Mouse (Mus musculus) embryo, embryonic 9.5 days (tissue): ENCODE results near the gene Selenok.

ENCODE experiments used
- DNase-seq: peaks from one replicate; pipeline ENCODE4 v3.0.0-alpha.2; 2017; ENCODE audit errors: extremely low spot score

Selenok gene

DNA sequence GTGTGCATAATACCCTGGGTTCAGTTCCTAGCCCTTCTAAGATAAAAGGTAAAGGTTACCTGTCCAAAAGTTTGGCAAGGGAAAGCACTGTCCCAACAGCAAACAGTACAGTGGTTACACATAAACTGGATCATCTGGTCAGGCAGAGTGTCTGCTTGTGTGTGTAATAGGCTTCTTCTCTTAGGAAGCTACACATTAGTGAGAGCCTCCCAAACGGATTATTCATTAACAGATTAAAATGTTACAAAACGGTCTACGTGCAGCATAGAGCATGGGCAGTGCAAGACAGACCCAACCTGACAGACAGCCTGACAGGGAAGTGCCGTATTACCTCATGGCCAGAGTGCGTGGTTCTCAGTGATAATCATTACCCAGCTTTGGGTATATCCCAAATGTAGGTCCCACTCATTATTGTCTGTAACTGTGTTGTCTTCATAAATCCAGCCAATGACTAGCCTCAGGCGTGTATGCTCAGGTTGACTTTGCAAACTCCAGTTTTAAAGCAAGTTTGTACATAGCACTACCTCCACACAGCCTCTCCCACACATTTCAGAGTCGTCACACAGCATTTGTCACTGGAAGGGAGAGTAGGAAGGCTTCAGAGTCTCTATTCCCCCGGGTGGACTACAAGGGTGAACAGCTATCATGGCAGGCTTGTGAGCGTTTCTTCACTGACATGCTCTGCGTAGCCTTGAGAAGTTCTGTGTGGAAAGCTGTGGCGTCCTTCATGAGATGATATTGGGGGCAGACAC lies 28.1 kb downstream of the Selenok start:
- no peak for DNase-seq

DNA sequence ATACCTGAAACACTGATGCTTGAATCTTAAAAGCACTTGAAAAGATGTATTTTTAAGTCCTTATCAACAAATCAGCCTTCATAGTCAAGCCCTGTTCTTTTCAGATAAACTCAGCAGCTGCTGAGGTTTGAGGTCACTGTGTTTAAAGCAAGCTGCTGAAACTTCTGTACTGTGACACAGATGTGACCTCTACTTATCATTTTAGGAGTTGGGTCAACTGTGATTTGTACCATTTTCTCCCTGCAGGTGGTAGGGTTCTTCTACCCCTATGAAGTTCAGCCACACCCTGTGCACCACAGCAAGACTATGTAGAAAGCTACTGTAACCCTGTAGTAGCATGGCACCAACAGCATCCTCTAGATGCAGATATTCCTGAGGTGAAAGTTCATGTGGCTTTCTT lies 29.2 kb downstream of the Selenok start:
- no peak for DNase-seq

DNA sequence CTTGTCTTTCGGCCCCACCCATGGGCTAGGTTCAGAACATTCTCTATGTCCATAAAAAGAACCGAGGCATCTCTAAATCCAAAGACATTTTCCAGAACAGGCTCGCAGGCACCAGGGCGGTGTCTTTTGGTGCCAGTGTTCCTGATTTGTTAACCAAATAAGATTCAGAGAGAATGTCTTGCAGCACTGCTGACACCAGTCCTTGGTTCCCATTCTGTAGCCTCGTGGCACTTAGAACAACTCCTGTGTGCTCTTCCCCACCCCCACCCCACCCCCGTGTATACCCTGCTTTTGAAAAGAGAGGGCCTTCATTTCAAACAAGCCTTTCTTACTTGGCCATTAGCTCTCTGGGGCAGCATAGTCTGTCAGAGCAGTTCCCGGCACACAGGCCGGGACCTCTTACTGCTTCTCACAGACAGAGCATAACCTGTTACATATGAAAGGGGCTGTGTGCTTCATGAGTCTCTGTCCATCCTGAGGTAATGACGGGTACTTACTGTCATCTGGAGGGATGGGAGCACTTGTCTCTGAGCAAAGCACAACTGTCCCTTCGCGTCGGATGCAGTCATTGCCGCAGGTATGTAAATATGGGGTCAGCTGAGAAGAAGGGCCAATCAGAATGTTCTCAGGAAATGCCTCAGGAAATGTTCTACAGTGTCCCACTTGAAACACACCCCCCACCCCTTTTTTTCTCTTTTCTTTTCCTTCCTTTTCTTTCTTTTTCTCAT lies 30.8 kb downstream of the Selenok start:
- DNase-seq, result no peak

DNA sequence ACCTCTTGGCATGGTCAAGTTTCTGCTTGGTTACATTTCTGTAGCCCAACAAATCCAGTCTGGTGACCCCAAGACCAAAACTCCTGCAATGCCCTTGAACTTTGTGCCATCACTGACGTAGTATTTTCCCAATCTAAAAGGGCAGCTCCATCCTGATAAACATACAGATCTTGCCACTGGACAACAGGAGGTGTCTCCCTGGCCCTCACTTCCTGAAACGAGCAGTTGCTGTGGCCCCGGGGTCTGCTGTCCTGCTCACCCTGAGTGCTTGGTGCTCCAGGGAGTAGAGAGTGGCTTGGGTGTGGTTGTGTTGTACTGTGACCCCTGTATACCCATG lies 31.3 kb downstream of the Selenok start:
- no peak for DNase-seq

DNA sequence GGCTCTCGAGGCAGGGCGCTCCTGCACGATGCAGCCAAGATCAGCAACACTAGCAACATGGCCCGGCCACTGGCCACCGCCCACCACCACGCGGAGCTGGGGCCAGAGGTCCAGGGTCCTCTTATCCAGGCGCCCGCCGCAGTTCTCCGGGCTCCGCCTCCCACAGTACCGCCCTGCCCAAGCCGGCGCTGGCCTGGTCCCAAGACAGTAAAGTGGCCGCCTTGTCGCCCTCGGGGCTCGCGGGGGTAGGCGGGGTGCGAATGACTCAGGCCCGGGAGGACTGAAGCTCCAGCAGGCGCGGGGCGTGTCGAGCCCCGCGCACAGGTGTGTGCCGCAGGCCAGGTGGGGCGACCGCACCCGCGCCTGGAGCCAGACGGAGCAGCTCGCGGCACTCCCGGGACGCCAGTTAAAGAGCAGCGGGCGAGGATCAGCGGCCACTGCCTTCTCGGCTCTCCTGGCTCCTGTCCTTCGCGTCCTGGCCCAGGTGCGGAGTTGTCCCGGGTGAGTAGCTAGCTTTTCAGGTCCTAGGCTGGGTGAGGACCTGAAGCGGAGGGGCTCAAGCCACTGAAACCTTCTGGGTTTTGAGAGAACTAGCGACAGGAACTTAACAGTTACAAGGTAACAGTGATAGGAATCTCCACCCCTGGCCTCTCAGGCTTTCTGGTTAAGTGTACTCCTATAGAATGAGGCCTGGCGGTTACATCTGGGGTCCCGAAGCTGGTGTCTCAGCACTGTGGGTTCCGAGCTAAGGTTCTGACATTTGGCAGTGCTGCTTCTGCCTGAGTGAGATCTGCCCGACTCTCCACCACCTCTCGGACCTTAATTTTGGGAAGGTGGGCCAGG lies 40.8 kb downstream of the Selenok start, which contains the start of the genes Il17rb and Chdh:
Il17rb (minus strand) TSS at position 164 of the 843 bp plus-strand sequence.
Chdh (plus strand) TSS at position 291 of the 843 bp plus-strand sequence.
- peak; percentile 52 for DNase-seq

DNA sequence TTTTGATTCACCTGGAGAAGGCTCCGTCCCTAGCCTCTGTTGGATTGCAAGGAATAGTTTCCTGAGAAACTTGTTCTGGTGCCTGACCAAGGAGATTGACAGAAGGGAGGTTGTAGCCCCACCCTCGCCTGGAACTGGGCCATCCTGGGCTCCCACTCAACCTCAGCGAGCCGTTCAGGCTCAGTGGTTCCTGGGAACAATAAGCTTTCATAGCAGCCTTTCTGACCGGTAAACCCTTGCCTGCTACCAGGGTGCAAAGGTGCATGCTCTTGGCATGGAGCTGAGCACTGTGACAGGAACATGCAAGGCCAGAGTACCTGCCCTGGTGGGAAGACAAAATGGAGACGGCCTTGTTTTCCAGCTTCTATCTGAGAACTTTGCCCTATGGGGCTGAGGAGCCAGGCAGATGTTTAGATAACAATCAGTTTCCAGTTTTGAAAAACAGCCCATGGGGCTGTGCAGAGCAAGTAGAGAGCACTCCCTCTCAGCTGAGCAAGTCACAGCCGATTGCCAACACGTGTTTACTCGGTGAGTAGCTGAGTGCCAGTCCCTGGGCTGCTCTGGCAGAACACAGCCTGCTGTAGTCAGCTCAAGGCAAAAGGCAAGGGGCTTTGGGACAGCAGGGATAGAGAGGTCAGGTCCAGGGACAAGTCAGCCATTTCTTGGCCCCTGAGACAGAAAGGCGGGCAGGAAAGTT lies 41.9 kb downstream of the Selenok start:
- no peak for DNase-seq

DNA sequence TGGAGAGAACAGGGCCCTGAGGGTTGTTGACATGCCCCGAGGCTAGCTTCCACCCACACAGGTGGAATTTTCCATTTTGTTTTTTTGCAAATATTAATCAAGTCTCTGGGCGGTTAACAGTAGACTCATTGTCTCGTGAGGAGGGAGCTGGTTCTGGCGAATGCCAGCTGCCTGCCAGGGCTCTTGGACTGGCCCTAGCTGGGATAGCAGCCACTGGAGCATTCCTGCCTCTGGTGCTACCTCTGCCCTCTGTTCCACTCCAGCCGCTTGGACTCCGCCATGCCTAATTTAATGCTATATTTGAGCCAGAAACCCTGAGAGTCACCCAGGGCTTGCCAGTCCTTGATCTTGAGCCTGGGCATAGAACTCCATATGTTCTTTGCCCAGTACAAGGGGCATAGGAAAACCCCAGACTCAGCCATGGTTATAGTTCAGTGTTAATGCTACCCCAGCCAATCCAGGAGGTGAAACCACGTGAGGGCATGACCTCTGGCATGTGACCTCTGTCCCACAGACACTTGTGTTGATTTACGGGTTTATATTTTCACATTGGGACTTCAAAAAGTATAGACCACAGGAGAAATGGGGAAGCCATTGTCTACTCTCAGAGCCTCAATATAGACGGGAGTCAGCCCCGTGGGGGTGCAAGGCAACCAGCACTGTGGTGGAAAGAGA lies 43.9 kb downstream of the Selenok start:
- DNase-seq, result no peak

DNA sequence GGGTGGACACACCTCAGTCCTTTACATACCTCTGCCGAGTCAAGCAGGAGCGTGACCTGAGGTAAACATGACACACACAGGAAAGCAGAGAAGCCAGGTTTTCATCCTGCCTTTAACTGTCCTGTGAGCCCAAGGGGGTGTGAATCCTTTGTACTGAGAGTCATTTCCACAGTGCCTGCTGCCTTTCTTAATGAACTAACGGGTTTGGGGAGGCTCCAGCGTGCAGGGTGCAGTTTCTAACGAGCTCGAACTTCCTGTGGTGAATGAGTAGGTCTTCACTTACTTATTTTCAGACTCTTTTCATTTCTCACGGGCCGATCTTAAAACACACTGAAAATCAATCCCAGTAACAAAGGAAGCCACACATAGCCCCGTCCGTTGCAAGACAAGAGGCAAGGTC lies 46.4 kb downstream of the Selenok start:
- no peak for DNase-seq

DNA sequence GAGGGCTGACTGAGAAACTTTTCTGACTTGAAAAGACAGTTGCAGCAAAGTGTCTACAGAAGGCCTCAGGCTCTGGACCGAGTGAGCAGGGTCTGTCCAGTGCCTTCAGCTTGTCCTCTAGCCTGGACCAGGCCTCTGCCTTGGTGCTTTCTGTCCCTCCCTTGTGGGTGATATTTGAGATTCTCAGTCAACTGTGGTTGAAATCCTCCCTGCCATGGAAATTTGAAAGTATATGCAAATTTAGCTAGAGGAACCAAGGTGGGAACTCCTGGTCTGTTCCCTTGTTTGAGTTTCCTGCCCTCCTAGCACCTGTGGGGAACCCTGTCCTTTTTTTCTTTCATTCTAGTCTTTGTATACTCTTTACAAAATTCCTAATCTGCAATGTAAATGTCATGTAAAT lies 46.9 kb downstream of the Selenok start:
- DNase-seq, result no peak

DNA sequence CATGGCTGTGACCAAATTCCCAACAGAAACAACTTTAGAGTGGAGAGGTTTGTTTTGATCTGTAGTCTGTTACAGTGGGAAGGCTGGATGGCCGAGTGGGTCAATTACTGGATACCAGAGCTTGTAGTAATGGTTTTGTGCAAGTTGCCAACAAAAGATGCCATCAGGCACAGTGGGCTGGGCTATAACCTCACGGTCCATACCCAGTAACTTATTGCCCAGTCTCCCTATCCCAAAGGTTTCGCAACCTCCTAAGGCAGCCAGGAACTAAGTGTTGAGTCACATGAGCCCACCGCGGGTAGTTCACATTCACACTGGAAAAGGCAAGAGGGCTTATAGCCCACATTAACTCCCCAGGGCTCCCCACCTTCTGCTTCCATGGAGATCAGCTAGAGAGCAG lies 48.6 kb downstream of the Selenok start:
- no peak for DNase-seq

DNA sequence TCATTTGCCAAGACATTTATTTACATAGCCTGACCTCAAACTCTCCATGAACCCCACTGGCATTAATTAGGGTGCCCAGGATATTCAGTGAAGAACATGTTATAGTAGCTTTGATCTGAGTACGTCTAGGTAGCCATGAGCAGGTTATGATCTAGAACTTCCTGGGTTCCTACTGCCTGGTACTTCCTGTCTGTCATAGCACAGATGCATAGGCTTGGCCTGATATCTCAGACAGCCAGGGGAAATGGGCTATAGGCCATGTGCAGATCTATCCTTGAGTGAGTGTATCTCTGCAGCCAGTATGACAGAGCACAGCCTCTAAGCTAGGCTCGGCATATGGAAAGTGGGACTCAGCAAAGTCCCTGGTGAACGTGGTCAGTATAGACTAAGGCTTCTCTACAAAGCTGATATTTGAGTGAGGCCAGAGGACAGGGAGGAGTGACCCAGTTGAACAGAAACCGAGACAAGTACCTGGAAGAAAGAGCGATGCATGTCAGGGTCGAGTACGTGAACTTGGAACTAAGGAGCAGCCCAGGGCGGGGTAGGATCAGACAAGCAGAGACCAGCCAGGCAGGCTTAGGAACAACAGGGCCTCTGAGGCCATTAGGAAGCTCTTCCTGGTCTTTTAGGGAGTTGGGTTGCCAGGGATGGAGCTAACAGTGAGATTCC lies 49.8 kb downstream of the Selenok start:
- DNase-seq, result no peak

DNA sequence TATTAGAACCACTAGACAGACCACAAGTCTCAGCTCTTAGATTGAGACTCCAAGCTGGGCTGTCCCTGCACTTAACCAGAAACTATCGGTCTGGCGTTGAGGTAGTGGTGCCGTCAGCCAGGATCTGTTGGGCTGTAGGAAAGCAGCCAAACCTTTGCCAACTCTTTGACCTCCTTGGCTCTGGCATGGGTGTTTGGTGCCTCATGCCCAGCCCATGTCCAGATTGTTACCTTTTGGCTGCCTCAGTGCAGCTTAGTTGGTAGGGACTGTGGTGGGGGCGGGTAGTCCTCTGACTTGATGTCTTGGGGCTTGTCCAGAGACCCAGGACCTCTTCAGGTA lies 50.3 kb downstream of the Selenok start:
- no peak for DNase-seq

DNA sequence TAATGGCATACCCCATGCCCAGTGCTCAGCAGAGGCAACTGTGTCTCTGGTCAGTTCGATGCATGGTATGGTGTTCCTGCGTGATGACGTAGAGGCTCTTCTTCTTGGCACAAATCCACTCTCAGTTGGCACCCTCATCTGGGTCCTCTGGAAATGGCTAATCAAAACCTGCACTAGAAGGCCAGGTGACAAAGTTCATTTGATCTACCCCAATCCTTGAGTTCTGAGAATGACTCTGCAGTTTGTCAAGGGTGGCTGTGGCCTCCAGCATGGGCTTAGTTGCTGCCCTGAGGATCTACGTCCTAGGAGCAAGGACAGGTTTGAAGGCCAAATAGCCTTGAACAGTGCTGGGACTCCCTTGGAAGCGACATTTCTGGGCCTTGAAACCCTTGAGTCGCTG lies 50.7 kb downstream of the Selenok start:
- DNase-seq, result no peak

DNA sequence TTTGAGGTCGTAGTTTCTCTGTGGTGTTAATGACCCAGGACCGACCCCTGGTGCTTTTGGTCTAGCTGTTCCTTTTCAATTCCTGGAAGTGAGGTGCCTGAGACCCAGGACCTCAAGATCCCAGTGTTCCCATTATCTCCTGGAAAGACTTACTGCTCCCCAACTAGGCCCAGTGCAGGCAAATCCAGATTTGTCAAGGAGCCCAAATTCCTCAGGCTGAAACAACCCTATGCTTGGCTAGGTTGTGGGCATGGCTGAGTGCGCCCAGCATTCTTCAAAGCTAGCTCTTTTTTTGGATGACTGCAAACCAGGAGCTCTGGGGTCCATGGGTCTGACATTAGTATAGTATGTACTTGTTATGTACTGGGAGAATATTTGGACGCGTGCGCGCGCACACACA lies 51.3 kb downstream of the Selenok start:
- DNase-seq, result no peak

DNA sequence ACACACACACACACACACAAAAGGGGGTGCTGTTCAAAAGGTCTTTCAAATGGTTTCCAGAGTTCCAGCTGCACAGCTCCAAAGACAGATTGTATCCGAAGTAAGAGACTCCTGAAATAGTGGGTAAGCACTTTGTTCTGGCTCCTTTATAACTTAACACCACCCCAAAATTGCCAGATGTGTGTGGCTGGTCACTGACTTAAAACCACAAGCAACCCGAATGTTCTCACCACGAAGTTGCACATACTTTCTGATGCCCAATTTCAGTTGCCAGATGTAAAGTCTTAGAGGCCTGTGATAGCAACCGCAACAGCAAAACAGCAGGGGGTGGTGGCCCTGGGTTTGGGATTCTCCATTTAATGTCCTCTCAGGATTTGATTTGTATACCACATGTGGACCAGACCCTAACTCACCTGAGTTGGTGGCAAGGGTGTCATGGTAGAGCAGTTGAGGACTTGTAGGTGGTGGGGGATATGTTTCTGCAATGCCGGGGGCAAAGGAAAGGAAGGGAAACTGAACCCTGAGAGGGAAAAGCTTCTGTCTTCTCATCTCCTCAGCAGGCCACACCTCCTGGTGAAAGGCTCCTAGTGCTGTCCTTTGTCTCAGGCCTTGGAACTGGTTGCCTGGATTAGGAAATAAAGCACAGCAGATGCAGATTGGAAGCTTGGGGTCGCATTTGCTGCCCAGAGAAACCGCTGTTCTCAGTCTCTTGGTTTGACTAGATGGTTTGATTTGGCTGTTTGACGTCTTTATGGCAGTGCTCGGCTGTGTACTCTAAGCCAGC lies 51.9 kb downstream of the Selenok start:
- no peak for DNase-seq

DNA sequence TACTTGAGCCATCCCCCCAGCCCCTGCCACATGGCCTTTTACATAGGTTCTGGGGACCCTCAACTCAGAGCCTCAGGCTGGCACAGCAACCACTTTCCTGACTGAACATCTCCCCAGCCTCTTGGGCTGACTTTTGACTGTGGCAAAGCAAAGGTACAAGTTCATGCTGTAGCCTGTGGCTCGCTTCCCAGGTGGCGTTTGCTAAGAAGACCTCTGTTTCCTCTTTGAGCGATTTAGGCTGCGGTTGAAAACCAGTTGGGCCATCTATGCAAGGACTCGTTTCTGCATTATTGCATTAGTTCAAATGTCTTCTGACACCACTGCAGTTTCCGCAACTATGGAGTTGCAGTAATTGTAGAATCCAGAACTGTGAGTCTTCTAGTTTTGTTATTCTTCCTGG lies 54.4 kb downstream of the Selenok start:
- no peak for DNase-seq

DNA sequence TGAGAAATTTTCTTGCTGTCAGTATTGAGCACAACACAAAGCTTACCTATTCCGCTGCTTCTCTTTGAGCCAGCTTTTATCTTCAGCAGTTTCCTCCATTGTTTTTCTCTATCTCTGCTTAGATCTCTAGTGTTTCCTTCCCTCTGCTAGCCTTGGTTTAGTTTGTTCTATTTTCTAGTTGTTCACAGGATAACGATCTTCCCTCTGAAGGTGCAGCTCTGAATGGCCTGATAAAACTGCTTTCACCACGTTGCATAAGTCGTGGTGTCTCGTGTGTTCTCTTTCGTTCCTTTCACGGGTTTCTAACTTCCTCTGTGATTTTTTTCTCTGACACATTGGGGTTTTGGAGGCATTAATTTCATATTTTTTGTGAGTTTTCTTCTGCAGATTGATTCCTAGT lies 56.3 kb downstream of the Selenok start:
- no peak for DNase-seq
